Mouse (Mus musculus) embryonic fibroblast, embryonic 13.5 days (primary cell): Measurements from ENCODE around the gene Itgb3bp. TPM values are rescaled to one million over a fixed set of nuclear protein-coding genes. Genes with fewer than 3 reads are reported as not detected.

Experiments
- H3K27ac ChIP-seq: 2 replicates; pipeline ENCODE4 v1.5.1; 2012; ENCODE audit warnings: low read length, control low read depth, inconsistent platforms; ENCODE audit not compliant: insufficient read depth
- H3K4me1 ChIP-seq: 2 replicates; pipeline ENCODE4 v1.6.1; 2011; ENCODE audit warnings: low read length; ENCODE audit not compliant: control insufficient read depth, insufficient read depth
- H3K4me3 ChIP-seq: 2 replicates; pipeline ENCODE4 v1.5.1; 2011; ENCODE audit warnings: mild to moderate bottlenecking, control low read depth, low read length; ENCODE audit not compliant: insufficient read depth
- CTCF ChIP-seq: IDR thresholded peaks from 2 replicates; pipeline ENCODE4 v1.5.1; 2011; ENCODE audit warnings: mild to moderate bottlenecking, control low read depth, low read length, moderate library complexity, borderline replicate concordance; ENCODE audit not compliant: insufficient read depth
- POLR2A ChIP-seq: IDR thresholded peaks from 2 replicates; pipeline ENCODE4 v1.6.1; 2011; ENCODE audit warnings: low read depth, mild to moderate bottlenecking, control low read depth, low read length, moderate library complexity
- polyA plus RNA-seq: library from polyadenylated mRNA; stranded (reverse); fragments of >200 nt; gene quantifications from 2 replicates; pipeline ENCODE4 v1.2.4, GENCODE M21; 2011; ENCODE audit warnings: low read depth; ENCODE audit not compliant: missing spikeins, insufficient read length

Gene Itgb3bp
- 7.1 and 10.4 TPM in 2 replicates for polyA plus RNA-seq

- Histone ChIP-seq H3K27ac (peak within 1 kb of the TSS; percentile 69), H3K4me3 (peak within 1 kb of the TSS; percentile 67), H3K4me1 (no peaks in the 10 kb centered on the region)
- TF ChIP-seq POLR2A (peak; percentile 38; the same call in 1 of the 2 replicates), CTCF (no peak)
Measured at GRCm38 (mm10) chr4:99929613-99930517, at the start of gene Itgb3bp. Gene Itgb3bp, minus strand, starts transcription at chr4:99929813.

DNA sequence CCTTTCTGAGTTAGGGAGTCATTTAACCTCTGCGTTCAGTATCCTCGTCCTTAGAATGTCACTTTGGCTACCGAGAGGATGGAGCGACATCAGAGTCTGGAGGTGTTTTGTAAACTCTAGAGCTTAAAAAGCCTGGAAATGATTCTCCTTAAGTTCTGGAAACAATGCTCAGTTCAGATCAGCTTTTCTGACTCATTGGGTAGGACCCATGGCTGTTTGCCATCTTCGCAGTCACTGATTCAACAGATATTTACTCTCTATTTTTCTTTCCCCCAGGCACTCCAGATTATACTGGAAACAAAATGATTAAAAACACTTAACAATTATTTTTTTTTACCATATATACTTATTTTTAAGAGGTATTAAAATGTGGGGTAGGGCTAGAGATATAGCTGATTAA is 49.7 kb upstream of the Itgb3bp start:
- H3K4me3 ChIP-seq: no peak overlapping the region
- H3K4me1 ChIP-seq: peaks cover 2% of the 10 kb centered on the region; the same call in 1 of the 2 replicates
- no peak overlapping the region for H3K27ac ChIP-seq
- TF ChIP-seq POLR2A (no peak), CTCF (no peak)

- Histone ChIP-seq H3K27ac (no peak overlapping the region), H3K4me1 (peaks cover 2% of the 10 kb centered on the region; the same call in 1 of the 2 replicates), H3K4me3 (no peak overlapping the region)
- TF ChIP-seq CTCF: no peak
Measured at GRCm38 (mm10) chr4:99974375-99974774, 44.8 kb upstream of the Itgb3bp start.

- no peak overlapping the region for H3K27ac ChIP-seq
- no peak for TF ChIP-seq POLR2A
- no peak for TF ChIP-seq CTCF
- no peak overlapping the region for H3K4me3 ChIP-seq
- H3K4me1 ChIP-seq: no peaks in the 10 kb centered on the region
Measured at GRCm38 (mm10) chr4:99973931-99974330, 44.3 kb upstream of the Itgb3bp start.

- H3K27ac ChIP-seq: no peak overlapping the region
- TF ChIP-seq POLR2A (no peak), CTCF (no peak)
- H3K4me1 ChIP-seq: no peaks in the 10 kb centered on the region
- H3K4me3 ChIP-seq: no peak overlapping the region
Measured at GRCm38 (mm10) chr4:99972886-99973285, 43.3 kb upstream of the Itgb3bp start.

DNA sequence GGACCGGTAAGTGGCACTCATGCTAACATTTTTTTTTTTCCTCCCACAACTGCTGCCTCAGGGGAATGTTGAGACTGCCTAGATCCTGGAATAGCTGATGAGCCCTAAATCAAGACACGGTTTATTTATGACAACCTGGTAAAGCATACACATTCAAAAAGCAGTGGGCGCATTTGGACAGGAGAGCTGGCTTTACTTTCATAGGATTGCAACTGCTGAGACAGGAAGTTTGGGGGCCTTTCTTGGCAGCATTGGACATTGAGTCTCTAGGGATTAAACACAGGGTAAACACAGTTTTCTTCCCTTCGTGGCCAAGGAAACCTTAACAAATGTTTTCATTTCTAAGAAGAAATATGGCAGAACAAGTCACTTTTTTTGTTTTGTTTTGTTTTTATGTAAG is 40.5 kb upstream of the Itgb3bp start:
- Histone ChIP-seq H3K4me3 (no peak overlapping the region), H3K4me1 (no peaks in the 10 kb centered on the region), H3K27ac (no peak overlapping the region)
- TF ChIP-seq CTCF (no peak), POLR2A (no peak)

DNA sequence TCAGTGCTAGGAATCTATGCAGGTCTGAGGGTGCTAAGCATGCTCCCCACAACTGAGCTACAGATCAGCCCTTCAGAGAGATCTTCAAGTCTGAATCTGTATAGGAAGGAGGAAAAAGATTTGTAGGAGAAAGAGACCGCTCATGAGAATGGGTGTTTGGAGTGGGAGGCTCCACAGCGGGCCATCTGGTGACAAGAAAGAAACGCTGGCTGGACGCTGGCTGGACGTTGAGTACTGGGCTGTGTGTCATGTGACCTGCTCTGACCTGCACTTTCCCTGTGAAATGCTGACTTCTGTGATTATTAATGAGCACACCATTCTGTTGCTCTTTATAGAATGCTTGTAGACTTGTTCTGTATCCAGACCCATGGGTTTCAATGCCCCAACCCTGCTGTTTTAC is 39.7 kb upstream of the Itgb3bp start:
- H3K4me3 ChIP-seq: no peak overlapping the region
- H3K27ac ChIP-seq: no peak overlapping the region
- H3K4me1 ChIP-seq: no peaks in the 10 kb centered on the region
- no peak for TF ChIP-seq CTCF

DNA sequence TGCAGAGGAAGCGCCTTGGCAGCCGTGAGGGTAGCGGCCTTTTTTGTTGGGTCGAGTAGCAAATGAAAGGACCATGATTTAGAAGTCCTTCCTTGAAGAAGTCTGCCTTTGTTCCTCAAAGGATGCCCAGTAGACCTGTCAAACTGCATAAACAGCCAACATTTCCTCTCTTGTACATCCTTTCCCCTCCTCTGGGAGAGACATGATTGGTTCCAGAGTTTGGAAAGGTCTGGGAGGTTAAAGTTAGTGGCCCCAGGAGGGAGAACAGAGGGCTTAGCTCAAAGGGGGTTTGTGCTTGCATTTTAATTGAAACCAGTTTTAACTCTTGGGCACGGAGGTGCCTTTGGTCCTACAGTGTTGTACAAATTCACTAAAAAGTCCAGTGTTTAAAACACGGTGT is 36.9 kb upstream of the Itgb3bp start:
- no peak overlapping the region for H3K27ac ChIP-seq
- no peak for TF ChIP-seq CTCF
- TF ChIP-seq POLR2A: no peak
- H3K4me3 ChIP-seq: no peak overlapping the region
- H3K4me1 ChIP-seq: no peaks in the 10 kb centered on the region

GRCm38 (mm10) chr4:99959308-99959707 is 29.7 kb upstream of the Itgb3bp start:
- TF ChIP-seq POLR2A: no peak
- TF ChIP-seq CTCF: no peak
- H3K27ac ChIP-seq: no peak overlapping the region
- H3K4me1 ChIP-seq: peaks cover 2% of the 10 kb centered on the region; the same call in 1 of the 2 replicates
- H3K4me3 ChIP-seq: no peak overlapping the region

DNA sequence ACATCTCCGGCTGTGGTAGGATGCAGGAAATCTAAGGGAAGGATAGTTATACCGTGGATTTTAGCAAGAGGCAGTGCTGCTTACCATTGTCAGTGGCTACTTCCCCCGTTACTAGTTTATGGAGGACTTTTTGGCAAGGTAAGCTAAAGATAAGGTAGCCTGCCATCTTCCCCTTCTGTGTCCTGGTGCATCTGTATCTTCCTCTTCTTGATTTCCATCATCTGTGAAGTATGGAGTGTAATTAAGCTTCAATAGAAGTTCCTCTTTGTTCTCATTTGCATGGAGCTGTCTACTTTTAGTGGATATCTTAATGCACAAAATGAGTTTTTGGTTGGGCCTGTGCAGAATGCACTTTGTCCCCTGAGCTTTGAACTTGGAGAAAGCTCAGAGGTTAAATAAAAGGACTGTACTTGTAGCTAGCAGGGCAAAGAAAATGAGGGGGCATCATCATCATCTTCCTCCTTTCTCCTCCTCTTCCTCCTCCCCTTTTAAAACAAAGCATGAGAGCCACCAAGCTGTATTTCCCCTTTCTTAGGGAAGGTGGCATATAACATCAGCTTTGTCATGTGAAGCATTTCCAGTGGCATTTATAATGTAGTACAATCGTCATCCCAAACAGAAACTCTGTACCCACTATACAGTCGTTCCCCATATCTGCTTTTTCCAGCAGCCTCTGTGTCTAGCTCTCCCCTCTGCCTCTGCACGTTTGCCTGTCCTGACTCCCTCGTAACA is 28.6 kb upstream of the Itgb3bp start:
- peaks cover 2% of the 10 kb centered on the region; the same call in 1 of the 2 replicates for H3K4me1 ChIP-seq
- H3K27ac ChIP-seq: no peak overlapping the region
- H3K4me3 ChIP-seq: no peak overlapping the region
- no peak for TF ChIP-seq POLR2A
- TF ChIP-seq CTCF: no peak

- no peak overlapping the region for H3K27ac ChIP-seq
- TF ChIP-seq POLR2A (no peak), CTCF (no peak)
- no peak overlapping the region for H3K4me3 ChIP-seq
- peaks cover 2% of the 10 kb centered on the region; the same call in 1 of the 2 replicates for H3K4me1 ChIP-seq
Measured at GRCm38 (mm10) chr4:99957186-99957585, 27.6 kb upstream of the Itgb3bp start.
